Mouse (Mus musculus): ENCODE data around the gene Nbea. TPM values are rescaled to one million over a fixed set of nuclear protein-coding genes. Genes with fewer than 3 reads are reported as not detected.

The Nbea gene
- polyA plus RNA-seq, 1 experiment from 2014 or later, result 24.0 TPM

DNA sequence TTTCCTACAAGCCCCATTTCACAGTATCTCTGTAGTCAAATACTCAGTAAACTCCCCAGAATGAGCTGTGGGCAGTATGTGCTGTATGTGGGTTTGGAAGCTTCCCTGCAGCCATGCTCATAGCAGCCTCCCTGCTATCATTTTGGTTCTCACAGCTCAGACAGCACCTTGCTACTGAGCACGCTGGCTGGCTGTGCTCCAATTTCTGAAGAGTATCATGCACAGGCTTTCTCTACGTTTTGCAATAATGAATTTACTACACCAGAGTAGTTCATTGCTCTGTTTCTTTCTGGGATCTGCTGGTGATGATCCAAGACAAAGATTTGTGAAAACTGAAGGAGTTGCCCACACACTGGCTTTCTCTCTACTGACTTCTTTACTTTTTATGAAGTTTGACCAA lies 505.8 kb downstream of the Nbea start:
- Histone ChIP-seq H3K4me1 (0 out of 2 replicates have a peak, but pooled peaks cover under 1% of the 10 kb centered on the region), H3K4me3 (no peak overlapping the region), H3K9ac (no peak overlapping the region), H3K36me3 (peaks cover 5% of the 10 kb centered on the region; the same call in 1 of the 2 replicates), H3K27me3 (no peaks in the 10 kb centered on the region), H3K27ac (no peak overlapping the region), H3K4me2 (no peak overlapping the region), H3K9me3 (no peaks in the 10 kb centered on the region)
- 62% methylated on average over 2 of the region's 2 CpGs for WGBS
- ATAC-seq (ENCODE audit: insufficient number of reproducible peaks, insufficient read depth, low FRiP score, low TSS enrichment, low read depth), result no peak

DNA sequence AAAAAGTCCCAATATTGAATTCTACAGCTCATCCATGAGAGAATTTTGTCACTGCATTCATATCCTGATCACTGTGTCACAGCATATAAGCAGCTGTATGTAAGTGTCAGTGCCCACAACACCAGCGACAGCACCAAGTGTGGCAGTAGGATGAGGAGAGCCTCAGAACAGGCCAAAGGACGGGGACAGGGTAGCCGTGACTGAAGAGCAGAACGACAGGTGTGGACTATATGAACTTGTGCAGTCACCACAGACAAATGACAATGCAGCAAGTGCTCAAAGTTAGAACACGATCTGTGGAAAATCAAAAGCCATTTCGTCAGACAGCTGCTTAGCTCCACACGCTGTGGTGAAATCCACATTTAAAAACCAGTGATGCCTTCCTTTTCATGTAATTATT lies 509.3 kb downstream of the Nbea start:
- WGBS, result 87% methylated on average over 7 of the region's 7 CpGs

DNA sequence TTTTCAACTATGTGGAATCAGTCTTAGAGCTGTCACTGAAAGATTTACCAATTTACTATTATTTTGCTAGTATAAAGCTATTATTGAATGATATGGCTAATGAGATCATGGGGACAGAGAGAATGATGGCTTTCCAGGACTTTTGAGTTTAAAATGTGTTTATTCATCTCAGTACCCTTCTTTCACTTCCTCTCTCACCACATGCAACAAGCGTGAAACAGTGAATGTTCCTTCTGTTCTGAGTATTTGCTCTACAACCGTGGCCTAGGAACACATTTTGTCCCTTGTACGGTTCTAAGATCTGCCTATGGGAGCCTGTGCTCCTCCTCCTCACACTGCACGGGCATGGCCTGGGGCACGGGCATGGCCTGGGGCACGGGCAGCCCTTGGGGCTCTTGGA lies 516.5 kb downstream of the Nbea start:
- Histone ChIP-seq H3K27ac (0 out of 2 replicates have a peak overlapping the region, but pooled peaks have one; percentile 7), H3K9ac (no peak overlapping the region), H3K4me2 (no peak overlapping the region), H3K36me3 (0 out of 2 replicates have a peak, but pooled peaks cover 2% of the 10 kb centered on the region), H3K4me3 (no peak overlapping the region), H3K27me3 (no peaks in the 10 kb centered on the region), H3K4me1 (peaks cover 12% of the 10 kb centered on the region; the same call in 1 of the 2 replicates), H3K9me3 (no peaks in the 10 kb centered on the region)
- 65% methylated on average over 6 of the region's 6 CpGs for WGBS
- no peak for ATAC-seq (ENCODE audit: insufficient number of reproducible peaks, insufficient read depth, low FRiP score, low TSS enrichment, low read depth)

More for the DNA sequence above, 509.3 kb downstream of the Nbea start:
- Histone ChIP-seq H3K4me3 (no peak overlapping the region), H3K4me1 (peaks cover 11% of the 10 kb centered on the region; the same call in 1 of the 2 replicates), H3K9ac (no peak overlapping the region), H3K27ac (no peak overlapping the region), H3K4me2 (no peak overlapping the region), H3K9me3 (no peaks in the 10 kb centered on the region), H3K27me3 (no peaks in the 10 kb centered on the region), H3K36me3 (no peaks in the 10 kb centered on the region)
- ATAC-seq (ENCODE audit: insufficient number of reproducible peaks, insufficient read depth, low FRiP score, low TSS enrichment, low read depth), result no peak

DNA sequence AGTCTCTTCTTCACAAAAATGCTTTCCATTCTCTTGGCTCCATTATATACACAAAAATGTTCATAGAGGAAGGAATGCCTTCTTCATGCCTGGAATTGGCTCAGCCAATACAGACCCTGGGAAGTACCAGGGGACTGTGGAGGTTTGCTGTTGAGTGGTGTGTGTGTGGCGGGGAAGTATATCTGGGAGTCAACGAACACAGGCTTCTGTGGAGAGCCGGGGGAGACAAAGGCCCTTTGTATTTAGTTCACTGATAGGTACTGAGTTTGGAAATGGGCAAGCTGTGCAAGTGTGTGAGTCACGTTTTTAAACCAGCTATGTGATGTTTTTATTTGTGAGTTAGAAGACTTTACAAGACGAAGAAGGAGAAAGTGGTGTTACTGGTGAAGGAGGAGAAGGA lies 517.6 kb downstream of the Nbea start:
- Histone ChIP-seq H3K27ac (no peak overlapping the region), H3K36me3 (0 out of 2 replicates have a peak, but pooled peaks cover 2% of the 10 kb centered on the region)
- 38% methylated on average over 5 of the region's 5 CpGs for WGBS

GRCm38 (mm10) chr3:55664713-55665112 lies 518.8 kb downstream of the Nbea start:
- H3K4me3 ChIP-seq, result no peak overlapping the region
- H3K27me3 ChIP-seq, result no peaks in the 10 kb centered on the region
- WGBS, result 78% methylated on average over 3 of the region's 3 CpGs
- H3K9ac ChIP-seq, result no peak overlapping the region
- 0 out of 2 replicates have a peak, but pooled peaks cover 2% of the 10 kb centered on the region for H3K36me3 ChIP-seq
- ATAC-seq (ENCODE audit: insufficient number of reproducible peaks, insufficient read depth, low FRiP score, low TSS enrichment, low read depth), result no peak
- H3K9me3 ChIP-seq, result no peaks in the 10 kb centered on the region
- no peak overlapping the region for H3K27ac ChIP-seq
- H3K4me1 ChIP-seq, result peaks cover 6% of the 10 kb centered on the region; the same call in 1 of the 2 replicates
- no peak overlapping the region for H3K4me2 ChIP-seq

More for the DNA sequence above, 517.6 kb downstream of the Nbea start:
- Histone ChIP-seq H3K4me1 (peaks cover 7% of the 10 kb centered on the region; the same call in 1 of the 2 replicates), H3K4me2 (no peak overlapping the region), H3K4me3 (no peak overlapping the region), H3K27me3 (no peaks in the 10 kb centered on the region), H3K9me3 (no peaks in the 10 kb centered on the region), H3K9ac (no peak overlapping the region)
- no peak for ATAC-seq (ENCODE audit: insufficient number of reproducible peaks, insufficient read depth, low FRiP score, low TSS enrichment, low read depth)

DNA sequence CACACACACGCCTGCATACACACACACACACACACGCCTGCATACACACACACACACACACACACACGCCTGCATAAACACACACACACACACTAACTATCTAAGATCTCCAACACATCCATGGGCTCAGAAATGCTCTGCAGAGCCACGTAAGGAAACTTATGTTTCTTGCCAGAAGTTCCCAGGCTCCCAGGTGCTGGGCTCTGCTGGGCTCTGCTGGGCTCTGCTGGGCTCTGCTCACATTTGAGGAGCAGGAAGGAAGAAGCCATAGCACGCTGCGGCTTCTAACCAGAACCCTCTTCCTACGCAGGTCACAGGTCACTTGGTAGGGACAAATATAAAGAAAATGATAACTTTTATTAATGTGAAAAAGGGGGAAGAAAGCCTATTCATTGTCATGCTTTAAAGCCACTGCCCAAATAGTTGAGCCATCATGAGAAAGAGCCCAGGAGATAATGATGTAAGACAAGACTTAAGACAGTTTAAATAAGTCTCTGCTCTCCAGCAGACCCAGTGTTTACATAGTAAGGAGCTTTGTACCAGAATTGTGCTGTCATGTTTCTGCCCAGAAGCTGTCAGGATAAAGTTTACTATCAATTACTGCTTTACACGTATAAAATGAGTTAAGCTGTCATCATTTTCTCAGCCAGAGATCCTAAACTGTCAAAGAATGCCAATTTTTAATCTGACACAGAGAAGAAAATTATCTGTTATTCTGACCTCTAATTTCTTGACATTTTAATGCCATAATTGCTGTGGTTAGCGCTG lies 521.6 kb downstream of the Nbea start:
- Histone ChIP-seq H3K9ac (no peak overlapping the region), H3K27me3 (peaks cover 3% of the 10 kb centered on the region; the same call in 1 of the 2 replicates), H3K27ac (no peak overlapping the region), H3K4me3 (no peak overlapping the region), H3K9me3 (no peaks in the 10 kb centered on the region), H3K36me3 (0 out of 2 replicates have a peak, but pooled peaks cover 2% of the 10 kb centered on the region), H3K4me1 (peaks cover 2% of the 10 kb centered on the region; the same call in 1 of the 2 replicates), H3K4me2 (no peak overlapping the region)
- ATAC-seq (ENCODE audit: insufficient number of reproducible peaks, insufficient read depth, low FRiP score, low TSS enrichment, low read depth), result no peak
- WGBS, result 61% methylated on average over 8 of the region's 9 CpGs

DNA sequence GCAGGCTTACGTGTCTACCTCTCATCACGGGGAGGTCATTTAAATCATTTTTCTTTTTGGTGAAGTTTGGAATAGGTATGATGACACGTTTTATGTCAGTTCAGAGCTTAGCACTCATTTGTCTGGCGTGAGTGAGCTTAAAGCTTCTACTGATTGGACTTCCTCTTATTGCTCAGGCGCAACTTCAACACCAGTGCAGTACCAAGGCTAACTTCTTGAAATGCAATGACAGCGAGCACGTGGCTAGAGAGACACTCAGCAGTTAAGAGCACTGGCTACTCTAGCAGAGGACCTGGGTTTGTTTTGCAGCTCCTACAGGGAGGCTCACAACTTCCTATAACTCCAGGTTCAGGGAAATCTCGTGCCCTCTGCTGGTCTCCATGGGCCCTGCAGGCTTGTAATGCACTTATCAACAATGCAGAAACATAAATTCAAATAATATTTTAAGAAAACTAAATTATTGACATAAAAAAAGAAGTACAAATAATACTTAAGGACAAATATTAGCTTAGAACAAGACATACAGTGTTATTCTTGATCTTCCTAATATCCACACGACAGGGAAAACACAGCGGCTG lies 523.2 kb downstream of the Nbea start:
- Histone ChIP-seq H3K36me3 (0 out of 2 replicates have a peak, but pooled peaks cover 2% of the 10 kb centered on the region), H3K27ac (no peak overlapping the region), H3K9ac (no peak overlapping the region), H3K9me3 (no peaks in the 10 kb centered on the region), H3K27me3 (peaks cover 3% of the 10 kb centered on the region; the same call in 1 of the 2 replicates), H3K4me3 (no peak overlapping the region), H3K4me2 (no peak overlapping the region), H3K4me1 (0 out of 2 replicates have a peak, but pooled peaks cover 2% of the 10 kb centered on the region)
- ATAC-seq (ENCODE audit: insufficient number of reproducible peaks, insufficient read depth, low FRiP score, low TSS enrichment, low read depth), result no peak
- 90% methylated on average over 10 of the region's 10 CpGs for WGBS

- H3K4me3 ChIP-seq, result no peak overlapping the region
- 0 out of 2 replicates have a peak, but pooled peaks cover 2% of the 10 kb centered on the region for H3K4me1 ChIP-seq
- no peak overlapping the region for H3K27ac ChIP-seq
- WGBS, result 49% methylated on average over 7 of the region's 7 CpGs
- H3K9me3 ChIP-seq, result no peaks in the 10 kb centered on the region
- ATAC-seq (ENCODE audit: insufficient number of reproducible peaks, insufficient read depth, low FRiP score, low TSS enrichment, low read depth), result no peak
- H3K9ac ChIP-seq, result no peak overlapping the region
- peaks cover 3% of the 10 kb centered on the region; the same call in 1 of the 2 replicates for H3K27me3 ChIP-seq
- H3K36me3 ChIP-seq, result 0 out of 2 replicates have a peak, but pooled peaks cover 2% of the 10 kb centered on the region
- H3K4me2 ChIP-seq, result no peak overlapping the region
Observed at GRCm38 (mm10) chr3:55659558-55660215, 523.8 kb downstream of the Nbea start.

DNA sequence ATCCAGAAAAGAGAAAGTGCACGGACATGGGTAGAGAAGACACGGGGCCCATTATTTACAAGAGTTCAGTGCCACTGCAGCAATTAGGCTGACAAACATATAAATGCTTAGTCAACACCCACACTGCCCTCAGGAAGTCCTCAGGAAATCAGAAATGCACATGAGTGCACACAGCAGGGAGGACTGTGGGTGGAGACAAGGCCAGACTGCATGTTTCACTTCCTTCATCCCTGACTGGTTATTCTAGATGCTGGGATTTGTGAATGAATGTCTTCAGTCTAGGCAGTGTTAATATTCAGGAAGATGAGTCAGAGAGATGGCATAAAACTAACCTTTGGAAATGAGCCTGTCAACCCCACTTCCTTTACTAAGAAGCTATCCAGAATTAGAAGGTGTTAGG lies 531.2 kb downstream of the Nbea start:
- no peaks in the 10 kb centered on the region for H3K9me3 ChIP-seq
- no peak overlapping the region for H3K9ac ChIP-seq
- H3K36me3 ChIP-seq, result 0 out of 2 replicates have a peak, but pooled peaks cover 2% of the 10 kb centered on the region
- peaks cover 2% of the 10 kb centered on the region; the same call in 1 of the 2 replicates for H3K27me3 ChIP-seq
- H3K4me3 ChIP-seq, result no peak overlapping the region
- no peak for ATAC-seq (ENCODE audit: insufficient number of reproducible peaks, insufficient read depth, low FRiP score, low TSS enrichment, low read depth)
- H3K4me1 ChIP-seq, result peaks cover 11% of the 10 kb centered on the region; the same call in 1 of the 2 replicates
- WGBS, result 91% methylated on average over 2 of the region's 2 CpGs
- no peak overlapping the region for H3K27ac ChIP-seq
- no peak overlapping the region for H3K4me2 ChIP-seq

DNA sequence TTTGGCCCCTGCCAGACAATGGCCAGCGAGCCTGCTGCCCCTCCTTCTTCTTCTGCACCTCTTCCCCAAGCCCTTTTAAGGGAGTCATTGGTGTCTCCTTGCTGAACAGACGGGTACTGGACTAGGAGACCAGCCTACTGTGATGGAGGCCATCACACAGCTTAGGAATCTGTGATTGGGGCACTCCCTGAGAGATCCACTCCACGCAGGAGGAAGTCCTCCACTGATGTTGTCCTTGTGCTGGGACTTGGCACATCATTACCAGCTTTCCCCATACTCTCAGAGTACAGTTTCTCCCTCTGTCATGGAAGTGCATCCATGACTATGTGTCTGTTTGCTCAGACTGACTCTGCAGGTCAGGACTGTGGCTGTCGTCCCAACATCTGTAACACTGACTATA lies 531.6 kb downstream of the Nbea start:
- Histone ChIP-seq H3K9ac (no peak overlapping the region), H3K9me3 (no peaks in the 10 kb centered on the region), H3K27ac (no peak overlapping the region), H3K27me3 (no peaks in the 10 kb centered on the region), H3K4me3 (no peak overlapping the region), H3K4me1 (peaks cover 11% of the 10 kb centered on the region; the same call in 1 of the 2 replicates), H3K36me3 (0 out of 2 replicates have a peak, but pooled peaks cover 7% of the 10 kb centered on the region), H3K4me2 (no peak overlapping the region)
- no peak for ATAC-seq (ENCODE audit: insufficient number of reproducible peaks, insufficient read depth, low FRiP score, low TSS enrichment, low read depth)
- 84% methylated on average over 4 of the region's 4 CpGs for WGBS

DNA sequence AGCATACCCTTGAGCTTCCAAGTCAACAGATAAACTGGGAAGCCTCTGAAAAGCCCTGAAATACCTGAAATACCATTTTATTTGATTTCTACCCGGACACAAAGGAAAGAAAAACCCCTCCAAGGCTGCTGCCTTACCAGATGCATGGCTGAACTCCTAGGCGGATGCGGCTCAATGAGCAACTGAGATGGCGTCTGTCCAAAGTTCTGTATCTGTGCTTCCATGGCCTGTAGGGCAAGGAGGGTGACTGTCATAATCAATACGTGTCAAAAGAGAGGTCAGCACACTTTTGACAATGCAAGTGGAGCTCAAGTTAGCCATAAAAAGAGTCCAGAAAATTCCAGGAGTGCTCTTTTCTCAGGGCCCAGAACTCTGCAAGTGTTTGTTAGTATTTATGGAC lies 534.0 kb downstream of the Nbea start:
- Histone ChIP-seq H3K27me3 (no peaks in the 10 kb centered on the region), H3K4me1 (peaks cover 17% of the 10 kb centered on the region), H3K4me3 (no peak overlapping the region), H3K36me3 (peaks cover 20% of the 10 kb centered on the region), H3K9ac (no peak overlapping the region), H3K27ac (no peak overlapping the region), H3K4me2 (no peak overlapping the region), H3K9me3 (no peaks in the 10 kb centered on the region)
- 62% methylated on average over 5 of the region's 5 CpGs for WGBS
- ATAC-seq (ENCODE audit: insufficient number of reproducible peaks, insufficient read depth, low FRiP score, low TSS enrichment, low read depth), result no peak
